Mouse (Mus musculus) naive thymus-derived CD4-positive, alpha-beta T cell, adult 2 months (primary cell): ENCODE data around the gene Phldb1.

Experiments used
- DNase-seq: peaks from one replicate; pipeline ENCODE4 v3.0.0-alpha.2; 2011; ENCODE audit warnings: low read depth

Gene Phldb1

GRCm38 (mm10) chr9:44726431-44727146, 8.4 kb downstream of the Phldb1 start:
- DNase-seq, result no peak

- DNase-seq, result no peak
Observed at GRCm38 (mm10) chr9:44724665-44725064, 10.3 kb downstream of the Phldb1 start.

GRCm38 (mm10) chr9:44724223-44724622, 10.8 kb downstream of the Phldb1 start:
- DNase-seq, result no peak

- peak; percentile 53 for DNase-seq
Observed at GRCm38 (mm10) chr9:44723521-44724041, 11.4 kb downstream of the Phldb1 start.

- no peak for DNase-seq
Observed at GRCm38 (mm10) chr9:44723008-44723407, 12.0 kb downstream of the Phldb1 start.

GRCm38 (mm10) chr9:44722575-44722974, 12.4 kb downstream of the Phldb1 start:
- DNase-seq, result no peak

- DNase-seq, result no peak
Observed at GRCm38 (mm10) chr9:44721877-44722186, 13.2 kb downstream of the Phldb1 start.

GRCm38 (mm10) chr9:44721154-44721876, 13.7 kb downstream of the Phldb1 start:
- peak; percentile 65 for DNase-seq

- DNase-seq, result peak; percentile 55
Observed at GRCm38 (mm10) chr9:44720358-44721153, 14.4 kb downstream of the Phldb1 start.

- DNase-seq, result no peak
Observed at GRCm38 (mm10) chr9:44719632-44720357, 15.2 kb downstream of the Phldb1 start.

- DNase-seq, result no peak
Observed at GRCm38 (mm10) chr9:44718937-44719631, 15.9 kb downstream of the Phldb1 start.

- no peak for DNase-seq
Observed at GRCm38 (mm10) chr9:44717822-44718242, 17.2 kb downstream of the Phldb1 start.

GRCm38 (mm10) chr9:44716997-44717821, 17.8 kb downstream of the Phldb1 start:
- peak; percentile 72 for DNase-seq

GRCm38 (mm10) chr9:44715705-44716362, 19.2 kb downstream of the Phldb1 start:
- no peak for DNase-seq

GRCm38 (mm10) chr9:44715109-44715508, 19.9 kb downstream of the Phldb1 start:
- DNase-seq, result no peak

GRCm38 (mm10) chr9:44713574-44713973, 21.4 kb downstream of the Phldb1 start:
- no peak for DNase-seq

- DNase-seq, result no peak
Observed at GRCm38 (mm10) chr9:44713080-44713479, 21.9 kb downstream of the Phldb1 start.

- DNase-seq, result no peak
Observed at GRCm38 (mm10) chr9:44711602-44712001, 23.4 kb downstream of the Phldb1 start.

GRCm38 (mm10) chr9:44710213-44710612, 24.8 kb downstream of the Phldb1 start:
- DNase-seq, result no peak

- peak; percentile 76 for DNase-seq
Observed at GRCm38 (mm10) chr9:44709600-44709999, 25.4 kb downstream of the Phldb1 start.
